Mouse (Mus musculus): ENCODE results near the gene Gm20388.

GRCm38 (mm10) chr8:121935341-121936294, 2025.0 kb downstream of the Gm20388 start:
- peak; percentile 50; the same call in 1 of the 2 replicates for TF ChIP-seq CTCF (IDR thresholded peaks at IDR 0.05; ENCODE audit: low read depth)
- no peak for TF ChIP-seq EP300 (IDR thresholded peaks at IDR 0.05; ENCODE audit: low read depth)
